Mouse (Mus musculus): ENCODE data around the gene Nr2c2ap. TPM values are rescaled to one million over a fixed set of nuclear protein-coding genes. Genes with fewer than 3 reads are reported as not detected.
A peak's percentile ranks its signal among the peaks of the same experiment; 100 is the strongest.

Nr2c2ap gene
- polyA plus RNA-seq, 1 experiment, result 17.5 TPM

DNA sequence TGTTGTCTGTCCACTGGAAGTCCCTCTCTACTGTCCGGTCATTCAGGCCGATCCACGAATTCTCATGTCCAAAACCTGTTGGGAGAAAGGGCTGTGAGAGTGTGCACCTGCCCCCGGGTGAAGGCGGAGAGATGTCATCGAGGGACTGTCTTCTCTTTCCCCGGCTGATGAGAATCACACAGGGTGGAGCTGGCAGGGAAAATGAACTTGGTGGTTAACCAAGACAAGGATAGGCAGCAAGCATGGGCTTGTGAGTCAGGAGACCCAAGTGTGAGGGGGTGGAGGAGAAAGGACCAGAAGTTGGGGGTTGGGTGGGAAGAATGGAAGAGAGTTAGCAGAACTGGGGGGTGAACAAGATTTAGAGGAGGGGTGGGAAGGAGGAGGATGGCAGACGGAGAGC is 30.9 kb upstream of the Nr2c2ap start:
- DNase-seq (ENCODE audit: low read depth), result no peak

DNA sequence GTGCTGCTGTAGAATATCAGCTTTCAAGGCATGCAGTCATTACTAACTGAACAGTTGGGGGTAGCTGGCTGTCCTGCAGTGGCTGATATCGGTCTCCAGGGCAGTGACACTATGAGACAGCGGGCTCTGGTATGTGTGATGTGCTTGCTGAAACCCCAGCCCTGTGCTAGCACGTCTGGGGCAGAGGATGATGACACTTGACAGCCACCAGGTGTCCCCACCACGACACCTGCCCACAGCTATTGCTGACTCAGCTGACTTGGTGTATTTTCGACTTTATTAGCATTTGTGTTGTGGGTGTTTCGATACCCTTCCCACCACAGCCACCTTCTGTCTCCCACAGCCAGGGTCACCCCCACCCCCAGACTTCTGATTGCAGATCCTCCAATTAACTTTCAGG is 26.6 kb upstream of the Nr2c2ap start:
- DNase-seq (ENCODE audit: low read depth), result peak; percentile 52
- TF ChIP-seq CTCF (IDR thresholded peaks at IDR 0.05; ENCODE audit: borderline replicate concordance, extremely low read depth, insufficient read depth, insufficient read length), result peak; percentile 60
- TF ChIP-seq POLR2A (IDR thresholded peaks at IDR 0.05; ENCODE audit: borderline replicate concordance, extremely low read depth, insufficient read depth, insufficient read length, poor library complexity, severe bottlenecking), result no peak

More for the DNA sequence above, 30.9 kb upstream of the Nr2c2ap start:
- no peak for TF ChIP-seq POLR2A (IDR thresholded peaks at IDR 0.05; ENCODE audit: borderline replicate concordance, extremely low read depth, insufficient read depth, insufficient read length, poor library complexity, severe bottlenecking)
- no peak for TF ChIP-seq CTCF (IDR thresholded peaks at IDR 0.05; ENCODE audit: borderline replicate concordance, extremely low read depth, insufficient read depth, insufficient read length)

DNA sequence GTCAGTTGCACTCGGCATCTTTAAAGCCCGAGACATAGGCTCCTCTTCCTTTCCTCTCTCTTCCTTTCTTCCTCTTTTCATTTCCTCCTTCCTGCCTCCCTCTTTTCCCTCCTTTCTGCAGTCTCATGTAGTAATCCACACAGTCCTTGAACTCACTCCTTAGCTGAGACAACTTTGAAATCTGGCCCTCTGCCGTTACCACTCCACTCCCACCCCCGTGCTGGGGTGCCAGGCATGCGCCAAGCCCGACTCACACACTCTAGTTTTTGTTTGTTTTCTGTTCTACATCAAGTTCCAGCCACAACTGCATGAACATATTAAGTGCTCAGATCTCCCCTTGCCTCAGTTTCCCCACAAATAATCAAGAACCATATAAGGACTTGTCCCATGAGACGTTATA is 26.2 kb upstream of the Nr2c2ap start:
- no peak for DNase-seq (ENCODE audit: low read depth)
- TF ChIP-seq POLR2A (IDR thresholded peaks at IDR 0.05; ENCODE audit: borderline replicate concordance, extremely low read depth, insufficient read depth, insufficient read length, poor library complexity, severe bottlenecking), result no peak
- TF ChIP-seq CTCF (IDR thresholded peaks at IDR 0.05; ENCODE audit: borderline replicate concordance, extremely low read depth, insufficient read depth, insufficient read length), result no peak

DNA sequence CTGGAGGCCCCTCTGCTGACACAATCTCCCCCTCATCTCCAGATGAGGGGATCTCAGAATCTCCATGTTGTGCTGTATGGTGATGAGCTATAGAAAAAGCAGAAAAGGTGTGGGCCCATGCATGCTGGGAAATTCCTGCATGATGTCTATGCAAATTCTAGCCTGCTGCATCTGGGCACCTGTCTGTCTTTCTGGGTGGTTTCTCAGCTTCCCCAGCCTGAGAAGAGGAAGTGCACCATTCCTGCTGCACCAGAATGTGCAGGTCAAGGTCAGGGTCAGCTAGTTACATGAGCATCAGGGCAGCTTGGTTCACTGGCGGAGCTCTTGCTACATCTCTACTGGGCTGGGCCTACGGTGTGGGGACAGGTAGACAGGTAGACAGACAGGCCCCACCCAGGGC is 20.7 kb upstream of the Nr2c2ap start:
- no peak for TF ChIP-seq CTCF (IDR thresholded peaks at IDR 0.05; ENCODE audit: borderline replicate concordance, extremely low read depth, insufficient read depth, insufficient read length)
- no peak for TF ChIP-seq POLR2A (IDR thresholded peaks at IDR 0.05; ENCODE audit: borderline replicate concordance, extremely low read depth, insufficient read depth, insufficient read length, poor library complexity, severe bottlenecking)

GRCm38 (mm10) chr8:70111192-70111795 is 19.8 kb upstream of the Nr2c2ap start:
- TF ChIP-seq POLR2A (IDR thresholded peaks at IDR 0.05; ENCODE audit: borderline replicate concordance, extremely low read depth, insufficient read depth, insufficient read length, poor library complexity, severe bottlenecking), result no peak
- TF ChIP-seq CTCF (IDR thresholded peaks at IDR 0.05; ENCODE audit: borderline replicate concordance, extremely low read depth, insufficient read depth, insufficient read length), result no peak
- DNase-seq (ENCODE audit: low read depth), result no peak

More for the DNA sequence above, 20.7 kb upstream of the Nr2c2ap start:
- DNase-seq (ENCODE audit: low read depth), result no peak

DNA sequence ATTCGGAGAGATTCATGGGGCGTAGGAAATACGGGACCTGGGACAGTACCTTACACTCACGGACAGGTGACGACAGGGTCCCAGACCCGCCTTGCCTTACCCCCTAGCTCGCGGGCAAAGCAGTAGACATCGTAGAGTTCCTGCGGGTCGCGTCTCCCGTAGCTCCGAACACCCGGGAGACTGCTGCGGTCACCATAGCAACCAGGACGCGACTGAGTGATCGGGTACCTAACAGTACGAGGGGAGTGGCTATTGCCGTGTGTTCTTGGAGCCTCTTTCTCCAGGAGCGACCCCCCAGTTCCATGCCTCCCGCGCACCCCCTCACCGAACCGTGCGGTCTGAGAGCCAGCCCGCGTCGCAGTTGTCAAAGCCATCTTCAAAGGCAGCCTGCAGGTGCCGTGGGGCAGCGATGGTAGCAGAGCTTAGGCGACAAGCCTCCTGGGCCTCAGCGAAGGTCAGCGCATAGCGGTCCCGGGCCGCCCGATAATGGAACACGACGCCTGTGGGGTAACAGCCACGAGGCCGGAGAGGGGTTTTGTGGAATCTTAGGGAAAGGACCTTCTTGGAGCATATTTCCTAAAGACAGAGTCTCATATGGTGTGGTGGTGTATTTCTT is 18.6 kb upstream of the Nr2c2ap start:
- peak; percentile 54 for DNase-seq (ENCODE audit: low read depth)
- TF ChIP-seq POLR2A (IDR thresholded peaks at IDR 0.05; ENCODE audit: borderline replicate concordance, extremely low read depth, insufficient read depth, insufficient read length, poor library complexity, severe bottlenecking) (no peak), CTCF (IDR thresholded peaks at IDR 0.05; ENCODE audit: borderline replicate concordance, extremely low read depth, insufficient read depth, insufficient read length) (no peak)

- TF ChIP-seq POLR2A (IDR thresholded peaks at IDR 0.05; ENCODE audit: borderline replicate concordance, extremely low read depth, insufficient read depth, insufficient read length, poor library complexity, severe bottlenecking), result no peak
- no peak for DNase-seq (ENCODE audit: low read depth)
Measured at GRCm38 (mm10) chr8:70114488-70114887, 16.6 kb upstream of the Nr2c2ap start.

GRCm38 (mm10) chr8:70114892-70115291 is 16.2 kb upstream of the Nr2c2ap start:
- no peak for DNase-seq (ENCODE audit: low read depth)

DNA sequence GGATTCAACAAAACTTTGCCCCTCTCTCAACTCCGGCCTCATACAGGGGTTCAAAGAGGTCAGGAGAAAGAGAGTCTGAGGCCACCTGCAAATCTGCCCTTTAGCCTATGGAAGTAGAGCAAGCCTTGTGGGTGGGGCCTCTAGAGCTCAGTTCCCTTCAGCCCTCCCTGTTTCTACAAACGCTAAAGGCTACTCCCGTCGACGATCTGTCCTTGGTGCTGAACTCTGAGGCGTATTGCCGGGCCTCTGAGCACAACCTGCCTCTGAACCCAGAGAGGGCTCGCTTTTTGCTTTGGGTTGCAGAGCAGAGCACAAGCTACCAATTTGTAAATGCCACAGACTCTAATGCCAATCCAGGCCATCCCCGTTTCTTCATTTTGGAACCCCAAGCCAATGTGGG is 13.5 kb upstream of the Nr2c2ap start:
- DNase-seq (ENCODE audit: low read depth), result no peak
- no peak for TF ChIP-seq POLR2A (IDR thresholded peaks at IDR 0.05; ENCODE audit: borderline replicate concordance, extremely low read depth, insufficient read depth, insufficient read length, poor library complexity, severe bottlenecking)
- TF ChIP-seq CTCF (IDR thresholded peaks at IDR 0.05; ENCODE audit: borderline replicate concordance, extremely low read depth, insufficient read depth, insufficient read length), result no peak

More at GRCm38 (mm10) chr8:70114892-70115291, 16.2 kb upstream of the Nr2c2ap start:
- TF ChIP-seq POLR2A (IDR thresholded peaks at IDR 0.05; ENCODE audit: borderline replicate concordance, extremely low read depth, insufficient read depth, insufficient read length, poor library complexity, severe bottlenecking), result no peak
- TF ChIP-seq CTCF (IDR thresholded peaks at IDR 0.05; ENCODE audit: borderline replicate concordance, extremely low read depth, insufficient read depth, insufficient read length), result no peak

- TF ChIP-seq POLR2A (IDR thresholded peaks at IDR 0.05; ENCODE audit: borderline replicate concordance, extremely low read depth, insufficient read depth, insufficient read length, poor library complexity, severe bottlenecking), result peak; percentile 59; the same call in 1 of the 2 replicates
- peak; percentile 49; the same call in 1 of the 2 replicates for TF ChIP-seq CTCF (IDR thresholded peaks at IDR 0.05; ENCODE audit: borderline replicate concordance, extremely low read depth, insufficient read depth, insufficient read length)
- peak; percentile 97 for DNase-seq (ENCODE audit: low read depth)
Measured at GRCm38 (mm10) chr8:70118726-70119700, 12.1 kb upstream of the Nr2c2ap start.

DNA sequence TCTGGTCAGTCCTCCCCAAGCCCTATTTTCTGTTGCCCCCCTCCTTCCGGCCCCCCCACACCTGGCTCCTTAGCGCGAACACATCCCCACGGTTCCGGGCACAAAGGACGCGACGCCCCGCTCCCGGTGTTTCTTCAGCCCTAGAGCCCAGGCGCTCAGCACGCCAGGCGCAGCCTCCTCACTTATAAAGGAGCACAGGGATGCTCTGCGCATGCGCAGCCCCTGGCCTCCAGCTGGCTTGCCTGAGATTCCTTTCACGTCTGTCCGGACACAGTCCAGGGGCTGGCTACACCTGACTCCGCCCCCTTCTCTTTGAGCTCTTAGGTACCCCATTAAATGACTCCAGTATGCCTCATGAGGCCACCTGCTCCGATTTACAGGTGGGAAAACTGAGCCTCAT is 10.5 kb upstream of the Nr2c2ap start, which contains the start of gene Ncan:
Gene Ncan, minus strand, starts transcription at position 207 of the 400 bp plus-strand sequence.
- TF ChIP-seq CTCF (IDR thresholded peaks at IDR 0.05; ENCODE audit: borderline replicate concordance, extremely low read depth, insufficient read depth, insufficient read length), result no peak
- peak; percentile 98 for TF ChIP-seq POLR2A (IDR thresholded peaks at IDR 0.05; ENCODE audit: borderline replicate concordance, extremely low read depth, insufficient read depth, insufficient read length, poor library complexity, severe bottlenecking)
- peak; percentile 96 for DNase-seq (ENCODE audit: low read depth)

Data from brain, embryonic 14.5 days (tissue).